ENCODE assay signal across 10 mouse cellular contexts in the genomic region with DNA sequence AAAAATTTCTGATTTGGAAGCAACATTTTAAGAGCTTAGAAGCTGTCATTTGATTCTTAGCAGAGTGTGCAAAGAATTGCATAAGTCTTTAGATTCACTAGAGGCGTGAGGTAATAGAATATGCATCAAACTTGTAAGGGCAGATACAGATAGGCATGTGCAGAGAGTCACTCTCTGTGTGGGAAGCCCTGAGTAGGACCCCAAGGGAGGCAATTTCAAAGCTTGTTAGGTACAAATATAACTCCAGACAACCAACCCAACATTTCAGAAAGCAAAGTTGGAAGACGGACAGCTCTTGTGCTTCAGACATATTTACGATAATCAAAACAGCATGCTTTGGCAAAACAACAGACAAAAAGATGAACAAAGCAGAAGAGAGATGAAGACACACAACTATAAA.
"Had no signal": no experiment of that assay in that cellular context is flagged by ENCODE, and none has a peak within 500 bp of the region (broad histone marks: within the 10 kb centered on the region; RNA-seq: fewer than 3 reads in every experiment).

No protein-coding gene starts in this region.

- H3K27me3 ChIP-seq: neural tube, embryonic 15.5 days; stomach, embryonic 15.5 days had no signal

- H3K9me3 ChIP-seq: neural tube, embryonic 15.5 days; stomach, embryonic 15.5 days had no signal

- H3K27ac ChIP-seq: neural tube, embryonic 15.5 days; stomach, embryonic 15.5 days; stomach, postnatal 0 days had no signal

- DNase-seq: right cerebral cortex, adult 18-20 months; right cerebral cortex, postnatal 14 days; right cerebral cortex, postnatal 25 days; right cerebral cortex, postnatal 4 days; spleen, adult 18-20 months; thymus, adult 18-20 months; thymus, postnatal 36 days had no signal

- H3K4me2 ChIP-seq: neural tube, embryonic 15.5 days; stomach, embryonic 15.5 days had no signal

- H3K4me1 ChIP-seq: neural tube, embryonic 15.5 days; stomach, embryonic 15.5 days had no signal

- H3K9ac ChIP-seq: neural tube, embryonic 15.5 days; stomach, embryonic 15.5 days had no signal

- H3K4me3 ChIP-seq: neural tube, embryonic 15.5 days; stomach, embryonic 15.5 days had no signal

- H3K36me3 ChIP-seq: neural tube, embryonic 15.5 days; stomach, embryonic 15.5 days had no signal
